Mouse (Mus musculus) cerebral cortex, adult 2 months (tissue): ENCODE data around the gene Cacna2d2.

ENCODE experiments used
- WGBS: fragments of 180-500 bp; shearing (Covaris S2); methylation state at CpG from one replicate; pipeline ENCODE4 v1.1.7; 2018; 5-methylcytosine and 5-hydroxymethylcytosine counted together

The Cacna2d2 gene

DNA sequence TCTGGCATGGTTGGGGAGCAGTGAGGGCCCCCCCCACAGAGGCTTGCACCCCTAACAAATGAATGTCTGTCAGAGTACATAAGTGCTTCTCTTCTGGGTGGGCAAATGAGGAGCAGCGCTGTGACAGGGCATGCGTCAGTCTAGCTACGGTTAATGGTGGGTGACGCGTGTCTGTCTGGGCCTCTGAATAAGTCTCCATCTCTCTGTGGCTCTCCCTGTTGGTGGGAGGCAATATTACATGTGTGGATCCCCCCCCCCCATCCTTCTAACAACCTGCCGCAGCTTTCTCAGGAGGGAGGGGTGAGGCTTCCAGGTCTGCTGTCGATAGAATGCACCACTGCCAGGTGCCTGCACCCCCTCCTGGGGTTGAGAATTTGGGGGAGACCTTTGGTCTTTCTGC, 3.7 kb downstream of the Cacna2d2 start:
- 80% methylated on average over 7 of the region's 7 CpGs for WGBS

DNA sequence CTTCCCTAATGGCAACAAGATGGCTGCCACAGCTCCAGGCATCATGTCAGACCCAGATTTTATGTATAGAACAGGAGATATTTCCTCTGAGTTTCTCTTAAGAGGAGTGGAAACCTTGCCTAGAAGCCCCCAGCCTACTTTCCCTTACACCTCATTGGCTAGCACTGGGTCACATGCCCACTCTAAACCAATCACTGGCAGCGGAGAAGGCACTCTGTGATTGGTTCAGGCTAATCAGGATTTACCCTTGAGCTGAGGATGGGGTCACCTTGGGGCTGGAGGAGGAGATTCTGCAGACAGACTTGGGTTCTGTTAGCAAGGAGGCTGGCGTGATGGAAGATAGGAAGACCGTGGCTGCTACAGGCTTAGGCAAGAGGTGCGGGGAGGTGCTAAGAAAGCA, 10.0 kb downstream of the Cacna2d2 start:
- WGBS, result 89% methylated on average over 4 of the region's 4 CpGs

DNA sequence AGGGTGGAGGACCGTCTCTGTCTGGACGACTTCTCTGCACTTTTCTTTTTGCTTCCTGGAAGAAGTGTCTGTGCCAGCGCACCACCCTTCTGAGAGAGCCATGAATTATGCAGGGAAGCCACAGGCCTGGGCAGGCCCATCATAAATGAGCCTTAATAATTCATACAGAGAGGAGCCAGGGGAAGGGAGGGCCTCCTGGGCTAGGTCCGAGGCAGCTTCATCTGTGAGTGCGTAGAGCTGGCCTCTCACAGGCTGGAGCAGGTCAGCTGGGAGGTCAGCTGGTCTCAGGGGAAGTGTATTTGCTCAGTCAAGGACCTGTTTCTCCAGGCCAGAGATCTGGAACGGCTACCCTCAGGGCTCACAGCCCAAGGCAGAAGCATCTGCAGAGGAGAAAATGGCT, 17.7 kb downstream of the Cacna2d2 start:
- WGBS, result 74% methylated on average over 6 of the region's 6 CpGs

DNA sequence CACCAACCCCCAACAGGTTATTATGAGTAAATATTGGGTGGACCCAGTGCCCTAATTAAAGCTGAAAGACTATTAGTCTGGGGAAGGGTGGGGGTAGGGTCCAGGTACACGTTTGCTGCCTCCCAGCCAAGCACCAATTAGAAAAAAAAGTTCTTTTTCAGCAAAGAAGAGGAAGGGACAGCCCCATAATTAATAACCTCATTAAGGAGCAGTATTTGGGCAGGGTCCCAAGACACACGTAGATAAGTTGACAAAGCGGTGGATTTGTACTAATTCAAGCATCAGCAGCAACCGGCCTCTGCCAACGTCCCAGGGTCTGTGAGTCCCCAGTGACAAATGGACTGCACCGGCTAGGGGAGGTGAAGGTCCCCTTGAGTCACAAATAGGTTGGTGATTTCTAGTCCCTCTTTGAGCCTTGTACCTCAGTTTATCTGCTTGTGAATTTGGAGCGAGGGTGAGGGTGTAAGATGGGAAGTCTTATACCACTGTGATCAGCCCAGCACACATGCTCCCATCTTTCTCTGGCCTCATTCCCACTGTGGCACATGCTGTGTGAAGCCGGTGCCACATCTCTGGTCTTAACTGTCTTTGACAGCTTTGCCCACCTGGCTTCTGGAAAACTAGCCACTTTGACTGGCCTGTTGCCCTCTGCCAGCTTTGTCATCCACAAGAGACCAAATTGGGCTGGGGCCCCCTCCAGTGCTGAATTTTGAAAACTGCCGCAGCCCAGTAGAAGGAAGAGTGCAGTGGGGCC, 20.3 kb downstream of the Cacna2d2 start:
- WGBS, result 68% methylated on average over 9 of the region's 9 CpGs

DNA sequence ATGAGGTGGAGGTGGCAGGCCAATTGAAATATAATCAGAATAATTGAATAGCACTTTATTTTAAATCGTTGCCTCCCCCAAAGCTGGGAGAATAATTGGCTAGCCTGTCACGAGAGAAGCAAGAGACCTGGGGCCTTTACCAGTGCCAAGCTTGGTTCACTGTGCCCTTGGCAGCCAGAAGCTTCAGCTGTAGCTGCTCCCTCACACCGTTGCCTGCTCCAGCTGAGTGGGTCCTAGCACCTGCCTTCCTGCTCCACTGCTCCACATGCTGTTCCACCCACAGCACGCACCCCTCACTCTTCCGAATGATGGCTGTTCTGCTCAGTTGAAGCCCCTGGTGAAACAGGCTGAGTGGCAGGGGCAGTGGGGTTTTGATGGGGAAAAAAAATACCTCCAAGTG, 21.5 kb downstream of the Cacna2d2 start:
- 49% methylated on average over 5 of the region's 5 CpGs for WGBS

DNA sequence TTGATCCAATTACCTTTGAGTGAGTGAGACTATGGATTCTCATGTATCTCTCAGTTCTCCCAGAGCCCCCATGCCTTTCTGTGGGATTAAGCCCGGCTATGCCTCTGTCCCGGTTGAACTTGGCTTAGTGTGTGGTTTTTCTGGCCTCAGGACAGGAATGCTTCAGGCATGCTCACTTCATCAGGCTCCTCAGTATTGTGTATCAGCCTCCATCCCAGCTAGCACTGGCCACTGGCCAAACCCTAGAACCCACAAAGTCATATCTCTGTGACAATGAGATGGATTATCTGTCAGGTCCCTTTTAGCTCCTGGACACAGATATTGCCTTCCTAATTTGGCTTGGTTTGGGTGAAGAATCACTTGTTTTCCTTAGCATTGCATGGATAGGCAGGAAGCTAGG, 23.5 kb downstream of the Cacna2d2 start:
- 59% methylated on average over 2 of the region's 2 CpGs for WGBS

DNA sequence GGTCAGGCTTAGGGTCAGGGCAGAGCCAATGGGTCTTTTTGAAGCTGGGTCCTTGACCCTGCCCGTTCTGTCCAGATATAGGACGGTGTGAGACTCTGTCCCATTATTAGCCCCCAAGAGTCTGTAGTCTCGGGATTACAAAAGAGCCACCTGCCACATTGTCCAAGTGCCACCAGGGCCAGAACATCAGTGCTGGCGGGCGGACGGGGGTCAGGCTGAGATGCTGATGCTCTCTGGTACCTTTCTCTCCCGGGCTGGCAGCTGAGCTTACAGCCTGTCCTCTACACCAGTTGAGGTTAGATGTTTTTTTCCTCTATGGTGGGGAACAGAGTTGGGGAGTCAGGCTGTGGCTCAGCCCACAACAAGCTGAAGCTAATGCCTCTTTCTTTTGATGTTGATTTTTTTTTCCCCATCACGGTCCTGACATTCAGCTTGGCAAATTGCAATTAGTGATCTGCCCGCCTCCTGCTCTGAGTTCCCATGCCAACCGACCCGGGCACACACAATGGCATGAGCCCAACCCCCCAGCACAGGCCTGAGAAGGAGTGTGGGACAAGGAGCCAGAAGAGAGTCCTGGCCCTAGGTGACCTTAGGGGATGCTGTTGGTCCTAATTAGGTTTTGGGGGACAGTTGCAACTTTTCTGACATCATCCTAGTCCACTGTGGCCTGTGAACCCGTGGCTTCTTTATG, 25.2 kb downstream of the Cacna2d2 start:
- WGBS, result 50% methylated on average over 12 of the region's 12 CpGs

DNA sequence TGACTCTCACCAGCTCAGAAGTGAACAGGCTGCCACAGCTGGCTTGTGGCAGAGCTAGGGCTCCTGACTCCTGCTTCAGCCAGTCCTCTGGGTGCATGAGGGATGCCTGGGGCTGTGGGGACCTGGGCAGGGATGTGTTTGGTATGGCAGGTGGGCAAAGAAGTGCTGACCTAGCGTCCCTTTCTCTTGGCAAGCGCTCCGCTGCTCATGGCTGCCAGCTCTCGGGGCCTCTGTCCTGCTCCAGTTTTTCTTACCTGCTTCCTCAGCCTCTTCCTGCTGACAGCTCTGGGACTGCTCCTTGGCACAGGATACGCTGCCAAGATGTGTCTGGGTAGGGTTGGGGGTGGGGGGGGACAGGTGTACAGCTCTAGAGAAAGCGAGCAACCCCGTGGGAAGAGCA, 28.5 kb downstream of the Cacna2d2 start:
- WGBS, result 82% methylated on average over 7 of the region's 7 CpGs

DNA sequence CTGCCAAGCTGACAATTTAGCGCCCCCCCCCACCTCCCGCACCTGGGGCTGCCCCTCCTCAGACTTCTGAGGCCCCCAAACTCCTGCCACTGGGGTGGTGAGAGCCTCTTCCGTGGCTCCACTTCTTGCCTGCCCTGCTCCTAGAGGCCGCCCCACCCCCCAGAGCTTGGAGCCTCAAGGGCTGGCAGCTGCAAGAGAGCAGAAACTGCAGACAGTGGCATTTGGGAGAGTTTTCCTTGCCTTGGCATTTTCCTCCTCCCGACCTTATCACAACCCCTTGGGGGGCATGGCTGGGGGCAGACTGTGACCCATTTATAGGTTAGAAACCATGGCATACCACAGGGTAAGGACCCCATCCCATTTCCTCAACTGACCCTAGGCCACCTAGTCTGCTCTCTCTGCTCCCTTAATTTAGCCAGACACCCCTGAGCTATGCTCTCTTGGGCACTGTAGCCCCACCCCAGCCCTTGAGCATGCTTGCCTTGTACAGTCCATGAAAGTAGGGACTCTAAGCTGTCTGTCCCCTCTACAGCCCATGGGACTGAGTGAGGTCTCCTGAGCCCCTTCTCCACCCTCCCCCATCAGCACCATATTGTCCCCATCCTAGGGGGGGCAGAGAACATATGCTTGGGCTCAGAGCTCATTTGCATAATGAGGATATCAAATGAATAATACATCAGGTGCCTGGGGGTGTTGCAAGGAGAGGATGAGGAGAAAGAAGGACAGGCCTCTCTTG, 29.2 kb downstream of the Cacna2d2 start:
- WGBS, result 59% methylated on average over 5 of the region's 5 CpGs

DNA sequence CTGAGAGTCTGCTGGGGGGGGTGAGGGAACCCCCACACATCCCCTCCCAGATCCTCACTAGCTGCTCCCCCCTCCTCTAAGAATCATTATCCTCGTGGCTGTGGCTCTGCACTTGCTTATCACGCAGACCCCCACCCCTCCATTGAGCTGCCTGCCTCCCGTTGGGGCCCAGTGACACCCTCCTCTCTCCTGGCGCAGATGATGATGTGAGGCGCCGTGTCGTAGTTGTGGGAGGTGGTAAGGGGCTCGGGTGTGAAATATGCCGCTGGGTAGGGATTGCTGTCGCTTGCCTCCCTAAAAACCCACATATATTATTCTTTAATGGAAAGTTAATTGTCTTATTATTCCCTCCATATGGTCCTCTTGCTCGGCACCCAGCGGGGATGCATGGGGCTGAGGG, 31.0 kb downstream of the Cacna2d2 start:
- WGBS, result 54% methylated on average over 12 of the region's 12 CpGs

DNA sequence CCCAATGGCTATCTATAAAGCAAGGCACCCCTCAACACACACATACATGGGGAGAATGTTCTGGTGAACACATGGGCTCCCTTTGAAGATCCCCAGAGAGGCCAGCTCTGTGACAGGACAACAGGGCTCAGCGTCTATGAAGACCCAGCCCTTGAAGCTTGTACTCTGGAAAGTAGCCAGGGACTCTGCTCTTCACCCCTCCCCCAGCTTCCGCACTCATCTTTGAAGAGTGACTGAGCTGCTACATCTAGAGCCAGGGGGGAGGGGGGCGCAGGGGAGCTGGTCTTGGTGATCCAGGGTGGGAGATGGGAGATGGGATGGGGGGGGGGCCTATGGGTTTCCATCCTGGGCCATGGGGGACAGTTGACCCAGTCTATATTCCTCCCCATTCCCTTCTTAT, 33.1 kb downstream of the Cacna2d2 start:
- 77% methylated on average over 3 of the region's 3 CpGs for WGBS

DNA sequence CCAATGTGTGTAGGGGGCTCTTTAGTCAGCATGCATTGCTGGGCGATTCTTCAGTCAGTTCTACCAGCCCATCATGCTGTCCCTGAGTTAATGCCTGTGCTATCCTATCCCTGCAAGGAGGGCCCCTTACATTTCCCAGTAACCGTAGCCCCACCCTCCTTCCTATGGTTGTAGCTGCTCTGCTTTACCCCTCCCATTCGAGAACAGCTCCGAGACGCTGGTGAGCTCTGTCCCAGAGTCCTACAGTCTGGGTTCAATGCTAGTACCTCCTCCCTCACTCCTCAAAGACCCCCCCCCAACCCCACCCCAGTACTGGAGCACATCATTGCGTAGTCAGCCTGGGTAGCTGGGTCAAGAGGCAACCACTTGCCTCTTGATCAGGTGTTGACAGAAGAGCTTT, 35.4 kb downstream of the Cacna2d2 start:
- 72% methylated on average over 6 of the region's 6 CpGs for WGBS

DNA sequence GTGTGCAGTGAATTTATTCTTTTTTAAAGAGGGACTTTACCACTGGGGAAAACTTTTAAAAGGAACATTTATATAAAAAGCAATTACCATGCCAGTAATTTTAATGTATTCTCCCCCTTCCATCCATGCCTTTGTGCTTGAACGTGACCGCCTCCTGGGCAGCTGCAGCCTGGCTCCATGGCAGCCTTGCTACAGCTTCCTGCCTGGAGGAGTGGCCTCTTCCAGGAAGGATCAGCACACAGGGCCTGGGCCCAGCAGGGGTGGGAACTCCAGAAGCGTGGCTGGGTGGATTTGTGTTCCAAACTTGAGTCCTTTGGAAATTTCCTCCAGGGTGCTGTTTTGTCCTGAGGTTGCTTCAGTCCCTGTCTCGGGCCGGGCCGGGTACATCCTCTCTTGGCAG, 35.9 kb downstream of the Cacna2d2 start:
- WGBS, result 43% methylated on average over 6 of the region's 6 CpGs

DNA sequence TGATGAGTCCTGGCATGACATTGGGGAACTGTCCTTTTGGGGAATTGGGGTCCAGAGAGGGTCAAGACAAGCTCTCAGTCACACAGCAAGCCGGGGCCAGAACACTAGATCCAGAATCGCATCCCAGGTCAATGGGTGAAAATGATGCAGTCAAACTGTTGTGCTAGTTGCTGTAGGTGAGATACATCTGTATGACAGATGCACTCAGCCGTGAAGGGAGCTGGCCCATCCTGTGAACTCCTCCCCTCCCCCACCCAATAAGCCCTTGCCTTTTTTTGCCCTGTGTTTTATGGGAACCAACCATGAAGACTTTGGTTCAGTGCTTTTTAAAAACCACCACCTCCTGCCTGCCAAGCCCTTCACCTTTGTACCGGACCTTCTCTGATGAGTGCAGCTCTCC, 43.5 kb downstream of the Cacna2d2 start:
- whole genome bisulfite sequencing, result 84% methylated on average over 4 of the region's 4 CpGs

DNA sequence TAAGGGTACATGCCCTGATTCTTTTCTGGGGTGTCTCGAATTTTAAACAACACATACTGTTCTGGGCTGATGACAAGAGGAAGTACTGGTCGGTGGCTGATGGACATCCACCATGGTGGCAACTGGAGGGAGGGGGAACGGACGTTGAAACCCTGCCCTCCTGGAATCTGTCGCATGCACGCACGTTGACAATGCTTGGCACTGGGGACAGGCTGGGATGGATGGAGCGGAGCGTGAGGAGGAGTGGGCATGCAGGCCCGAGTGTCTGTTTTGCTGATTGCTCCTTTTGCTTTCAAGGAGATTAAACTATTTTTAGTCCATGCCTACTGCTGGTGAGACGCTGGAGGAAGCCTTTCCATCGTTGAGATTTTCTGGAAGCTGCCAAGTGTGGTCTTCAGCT, 43.9 kb downstream of the Cacna2d2 start:
- WGBS, result 42% methylated on average over 12 of the region's 12 CpGs

DNA sequence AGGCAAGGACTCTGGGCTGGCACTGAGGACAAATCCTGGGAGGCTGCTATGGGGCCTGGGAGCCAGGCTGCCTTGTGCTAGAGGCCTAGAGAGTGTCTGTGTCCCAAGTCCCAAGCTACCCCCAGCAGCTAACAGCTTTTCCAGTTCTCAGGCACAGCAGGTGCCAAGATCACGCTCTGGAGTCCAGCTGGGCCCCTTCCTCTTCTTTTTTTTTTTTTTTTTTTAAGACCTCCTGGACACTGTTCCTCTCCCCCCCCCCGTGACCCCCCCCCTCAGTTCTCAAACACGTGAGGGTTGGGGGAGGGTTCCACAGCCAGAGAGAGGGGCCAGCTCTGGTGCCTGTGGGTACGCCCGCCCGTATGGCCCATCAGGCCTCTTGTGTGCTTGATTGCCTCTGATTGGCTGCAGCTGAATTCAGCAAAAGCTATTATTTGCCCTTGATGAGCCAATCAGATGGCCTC, 45.6 kb downstream of the Cacna2d2 start:
- 65% methylated on average over 3 of the region's 6 CpGs for WGBS

DNA sequence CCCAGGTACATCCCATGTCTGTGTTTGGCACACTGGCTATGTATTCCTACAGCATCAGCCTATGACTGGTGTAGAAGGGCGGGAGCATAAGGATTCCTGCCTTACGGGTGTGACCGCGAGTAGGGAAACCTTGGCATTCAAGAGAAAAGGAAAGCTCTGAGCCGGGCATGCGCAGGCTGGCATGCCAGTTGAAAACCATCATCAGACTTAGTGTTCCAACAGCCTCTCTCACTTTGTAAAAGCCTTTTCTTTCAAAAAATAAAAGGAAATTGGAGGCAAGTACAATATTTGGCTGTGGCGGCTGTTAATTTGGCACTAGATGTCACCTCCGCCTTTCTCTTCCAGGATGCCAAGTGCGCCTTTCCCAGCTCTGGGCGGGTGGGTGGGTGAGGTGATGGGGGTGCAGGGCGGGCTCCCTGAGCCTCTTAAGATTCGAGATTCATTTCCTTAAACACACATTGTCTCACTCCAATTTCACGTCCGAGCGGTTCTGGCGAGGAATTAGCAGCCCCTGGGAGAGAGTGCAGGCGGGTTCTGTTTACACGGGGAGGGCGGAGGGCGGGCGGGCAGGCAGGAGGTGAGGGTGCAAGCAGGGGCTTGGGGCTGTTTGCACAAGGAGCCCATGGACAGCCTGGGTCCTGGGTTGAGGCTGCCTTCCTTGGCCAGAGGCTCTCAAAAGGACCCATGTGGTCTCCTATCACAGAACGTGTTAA, 49.5 kb downstream of the Cacna2d2 start:
- 25% methylated on average over 22 of the region's 22 CpGs for WGBS

DNA sequence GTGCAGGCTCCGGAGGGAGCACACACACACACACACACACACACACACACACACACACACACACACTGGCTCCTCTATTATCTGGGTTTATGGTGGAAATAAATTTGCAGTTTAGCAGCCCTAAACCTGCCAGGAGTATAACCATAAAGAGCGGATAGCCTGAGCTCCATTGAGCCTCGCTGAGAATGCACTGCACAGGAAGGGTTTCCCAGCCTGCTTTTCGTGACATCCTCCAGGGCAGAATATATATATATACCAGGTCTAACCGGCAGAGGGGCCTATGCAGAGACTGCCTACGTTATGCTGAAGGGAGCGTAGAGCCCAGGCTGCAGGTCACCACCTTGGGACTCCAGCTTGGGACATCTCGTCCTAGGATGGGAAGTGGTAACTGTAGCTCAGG, 52.0 kb downstream of the Cacna2d2 start:
- WGBS, result 82% methylated on average over 8 of the region's 8 CpGs

DNA sequence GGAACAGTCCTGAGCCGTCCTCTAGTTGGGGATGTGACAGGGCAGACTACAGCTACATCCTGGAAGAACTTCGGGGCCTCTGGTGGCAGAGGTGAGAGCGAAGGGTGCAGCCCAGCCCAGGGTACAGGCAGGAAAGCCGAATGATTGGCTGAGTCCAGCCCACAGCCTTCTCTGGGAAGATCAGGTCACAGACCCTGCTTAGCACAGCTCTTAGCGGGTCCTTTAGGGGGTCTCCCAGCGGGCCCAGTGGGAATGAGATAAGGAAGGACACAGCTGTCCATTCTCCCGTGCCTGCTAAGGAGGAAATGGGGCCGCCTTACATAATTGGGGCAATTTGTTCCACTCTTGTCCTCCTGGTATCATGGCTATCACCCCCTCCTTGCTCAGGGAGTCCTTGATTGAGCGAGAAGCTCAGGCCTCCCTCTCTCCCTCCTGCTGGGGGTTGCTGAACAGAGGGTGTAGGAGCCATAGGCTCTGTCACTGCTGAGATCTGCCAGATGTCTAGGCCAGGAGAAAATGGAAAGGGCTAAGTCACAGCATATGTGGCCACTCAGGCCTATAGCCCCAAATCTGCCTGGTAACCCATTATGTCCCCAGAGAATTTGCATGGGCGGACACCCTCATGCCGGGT, 52.6 kb downstream of the Cacna2d2 start:
- 82% methylated on average over 11 of the region's 11 CpGs for WGBS

DNA sequence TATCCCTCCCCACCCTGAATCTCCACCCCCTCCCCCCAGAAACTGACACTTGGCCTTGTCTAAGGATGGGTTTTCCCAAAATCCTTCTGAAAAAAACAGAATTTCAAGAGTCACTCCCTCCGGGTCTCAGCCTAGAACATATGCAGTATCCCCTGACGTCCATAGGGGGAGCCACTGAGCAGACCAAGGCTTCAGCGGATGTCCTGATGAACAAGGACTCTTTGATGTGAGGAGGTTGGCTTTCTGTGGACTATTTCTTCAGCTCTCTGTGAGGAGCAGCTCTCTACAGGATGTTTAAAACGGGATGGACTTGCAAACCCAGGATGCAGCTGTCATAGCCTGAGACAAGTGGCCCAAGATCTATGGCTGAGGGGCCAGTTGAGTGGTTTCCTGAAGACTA, 53.1 kb downstream of the Cacna2d2 start:
- 40% methylated on average over 4 of the region's 4 CpGs for WGBS

DNA sequence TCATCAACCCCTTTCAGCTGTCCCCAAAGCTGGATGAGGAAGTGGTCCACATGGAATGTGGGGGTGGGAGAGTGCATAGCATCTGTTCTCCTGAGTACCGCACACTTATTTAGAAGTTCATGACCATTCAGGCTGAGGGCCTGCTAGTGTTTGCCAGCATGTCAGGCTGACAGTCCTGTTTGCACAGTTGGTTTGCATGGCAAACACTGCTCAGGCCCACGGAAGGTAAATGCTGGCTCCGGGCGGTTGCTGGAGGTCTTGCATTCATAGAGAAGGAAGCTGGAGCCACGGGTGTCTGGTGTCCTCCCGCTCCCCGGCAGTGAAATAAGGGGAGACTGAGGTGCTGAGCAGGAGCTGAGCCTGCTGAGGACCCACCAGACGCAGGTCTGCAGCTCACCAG, 53.7 kb downstream of the Cacna2d2 start:
- 80% methylated on average over 8 of the region's 8 CpGs for WGBS

DNA sequence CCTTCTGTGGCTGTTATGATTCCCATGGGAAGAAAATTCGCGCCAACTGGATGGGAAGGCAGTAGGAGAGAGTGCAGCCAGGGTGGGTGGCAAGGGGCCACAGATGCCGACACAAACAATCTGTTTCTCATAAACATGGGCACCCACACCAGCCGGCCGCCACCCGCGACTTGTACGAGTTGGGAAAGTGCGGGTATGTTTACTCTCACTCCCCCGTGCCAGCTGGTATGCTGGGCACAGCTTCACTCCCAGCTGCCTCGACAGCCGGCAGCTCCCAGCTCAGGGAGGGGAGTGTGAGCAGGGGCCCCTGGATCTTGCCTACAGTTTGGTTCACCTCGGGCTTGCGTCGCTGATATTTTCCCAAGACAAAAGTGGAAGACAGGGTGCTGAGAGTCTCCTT, 57.3 kb downstream of the Cacna2d2 start:
- 21% methylated on average over 15 of the region's 15 CpGs for WGBS
